Mouse (Mus musculus) ES-E14 (cell line): ENCODE data around the gene Myl6b. TPM values are rescaled to one million over a fixed set of nuclear protein-coding genes. Genes with fewer than 3 reads are reported as not detected.

Source experiments
- DNase-seq: peaks from one replicate; pipeline ENCODE4 v3.0.0-alpha.2; 2013; ENCODE audit warnings: low read depth, low spot score
- H3K27ac ChIP-seq: 2 replicates; pipeline ENCODE4 v1.5.1; 2012; ENCODE audit warnings: low read depth, mild to moderate bottlenecking, low read length, moderate library complexity, mixed read lengths; ENCODE audit not compliant: poor library complexity, insufficient read depth, severe bottlenecking
- H3K36me3 ChIP-seq: 2 replicates; pipeline ENCODE4 v1.6.1; 2012; ENCODE audit warnings: mild to moderate bottlenecking, low read length, moderate library complexity, mixed read lengths; ENCODE audit not compliant: control insufficient read depth, poor library complexity, insufficient read depth, severe bottlenecking
- H3K4me1 ChIP-seq, 2 experiments: fragments of 150-350 bp in 1 of 2; sonication (generic) in 1 of 2; 2 replicates each; pipeline ENCODE4 v1.6.1; 2012; ENCODE audit warnings: low read length in 2 of 2, mild to moderate bottlenecking in 1 of 2, mixed read lengths in 1 of 2; ENCODE audit not compliant: control insufficient read depth in 2 of 2, insufficient read depth in 2 of 2, poor library complexity in 1 of 2
- H3K4me3 ChIP-seq, 2 experiments: fragments of 150-350 bp in 1 of 2; sonication (generic) in 1 of 2; 2 replicates each; pipeline ENCODE4 v1.5.1; 2012; ENCODE audit warnings: low read length in 2 of 2, low read depth in 1 of 2, mild to moderate bottlenecking in 1 of 2, mixed read lengths in 1 of 2; ENCODE audit not compliant: insufficient read depth in 1 of 2, poor library complexity in 1 of 2, severe bottlenecking in 1 of 2
- H3K9ac ChIP-seq: 2 replicates; pipeline ENCODE4 v1.6.1; 2012; ENCODE audit warnings: low read depth, mild to moderate bottlenecking, low read length, mixed read lengths; ENCODE audit not compliant: poor library complexity, insufficient read depth, severe bottlenecking
- H3K9me3 ChIP-seq: fragments of 150-350 bp; sonication (generic); 2 replicates; pipeline ENCODE4 v1.6.1; 2012; ENCODE audit warnings: low read depth, mild to moderate bottlenecking, low read length; ENCODE audit not compliant: control insufficient read depth, insufficient read depth
- CHD2 ChIP-seq: IDR thresholded peaks from 2 replicates; pipeline ENCODE4 v1.6.1; 2014; ENCODE audit warnings: mild to moderate bottlenecking, low read depth, low read length, inconsistent platforms
- HCFC1 ChIP-seq: IDR thresholded peaks from 2 replicates; pipeline ENCODE4 v1.6.1; 2012; ENCODE audit warnings: low read length, inconsistent platforms, borderline replicate concordance; ENCODE audit not compliant: insufficient read depth
- MAFK ChIP-seq: IDR thresholded peaks from 2 replicates; pipeline ENCODE4 v1.6.1; 2014; ENCODE audit warnings: mild to moderate bottlenecking, low read depth, low read length, inconsistent platforms; ENCODE audit not compliant: insufficient read depth
- ZC3H11A ChIP-seq: IDR thresholded peaks from 2 replicates; pipeline ENCODE4 v1.6.1; 2012; ENCODE audit warnings: low read depth, mild to moderate bottlenecking, inconsistent platforms, low read length, borderline replicate concordance
- ZNF384 ChIP-seq: IDR thresholded peaks from 2 replicates; pipeline ENCODE4 v1.6.1; 2012; ENCODE audit warnings: low read depth, low read length, inconsistent platforms
- in situ Hi-C, 2 experiments: fragments of 600-800 bp; cut with MboI; formaldehyde crosslinking; loops; one replicate each; pipeline ENCODE4 v1.15.1; 2025; ENCODE audit warnings: low sequenced_read_pairs in 2 of 2, inconsistent platforms in 1 of 2; ENCODE audit not compliant: unreplicated experiment in 2 of 2
- total RNA-seq: library from RNA; depleted of rRNA; stranded (reverse); fragments of 300-350 nt; gene quantifications from 2 replicates; pipeline ENCODE4 v1.2.3, GENCODE M21; 2012

The Myl6b gene
- total RNA-seq, 1 experiment: 3.7 TPM

GRCm38 (mm10) chr10:128497134-128497737 lies 1.2 kb downstream of the Myl6b start:
- in situ Hi-C loops: no loop called here
- Histone ChIP-seq H3K36me3 (peaks cover 3% of the 10 kb centered on the region; the same call in 1 of the 2 replicates), H3K27ac (no peak overlapping the region), H3K9me3 (no peaks in the 10 kb centered on the region), H3K9ac (no peak overlapping the region), H3K4me1 (peaks cover 0 to 10% of the 10 kb centered on the region in 2 experiments; a peak in 2 of 4 replicates), H3K4me3 (no peak overlapping the region)
- no peak for TF ChIP-seq ZC3H11A
- no peak for TF ChIP-seq MAFK
- no peak for TF ChIP-seq HCFC1
- TF ChIP-seq CHD2: no peak
- TF ChIP-seq ZNF384: no peak
- DNase-seq: no peak

DNA sequence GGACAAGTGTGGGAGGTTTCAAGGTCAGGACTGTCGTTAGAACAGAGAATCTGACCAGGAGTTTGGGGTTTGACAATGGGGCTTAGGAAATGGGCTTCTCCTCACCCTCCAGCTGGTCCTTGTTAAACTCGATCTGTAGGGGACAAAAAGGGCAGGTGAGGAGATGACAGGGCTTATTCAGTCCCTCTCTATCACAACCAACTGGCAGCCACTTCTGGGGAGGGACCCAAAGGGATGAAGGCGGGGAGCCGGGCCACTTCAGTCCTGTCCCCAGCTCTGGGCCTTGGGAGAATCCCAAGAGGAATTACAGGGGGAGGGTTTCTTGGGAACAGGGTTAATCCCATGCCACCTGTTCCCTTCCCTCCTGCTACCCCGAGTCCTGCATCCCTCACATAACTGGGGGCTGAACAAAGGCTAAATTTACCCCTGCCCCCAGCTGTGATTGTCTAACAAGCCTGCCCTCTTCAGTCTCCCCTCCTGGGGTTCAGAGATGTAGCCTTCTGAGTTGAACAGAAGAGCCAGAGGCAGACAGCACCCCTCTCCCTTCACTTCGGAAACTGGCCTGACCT lies 1.9 kb downstream of the Myl6b start:
- Histone ChIP-seq H3K36me3 (peaks cover 10% of the 10 kb centered on the region), H3K9me3 (no peaks in the 10 kb centered on the region), H3K4me3 (no peak overlapping the region), H3K27ac (no peak overlapping the region), H3K9ac (no peak overlapping the region), H3K4me1 (peaks cover 2 to 15% of the 10 kb centered on the region in 2 experiments; a peak in 3 of 4 replicates)
- DNase-seq: no peak
- in situ Hi-C loops: no loop called here
- TF ChIP-seq HCFC1: no peak
- no peak for TF ChIP-seq MAFK
- no peak for TF ChIP-seq ZNF384
- TF ChIP-seq ZC3H11A: no peak
- TF ChIP-seq CHD2: no peak

DNA sequence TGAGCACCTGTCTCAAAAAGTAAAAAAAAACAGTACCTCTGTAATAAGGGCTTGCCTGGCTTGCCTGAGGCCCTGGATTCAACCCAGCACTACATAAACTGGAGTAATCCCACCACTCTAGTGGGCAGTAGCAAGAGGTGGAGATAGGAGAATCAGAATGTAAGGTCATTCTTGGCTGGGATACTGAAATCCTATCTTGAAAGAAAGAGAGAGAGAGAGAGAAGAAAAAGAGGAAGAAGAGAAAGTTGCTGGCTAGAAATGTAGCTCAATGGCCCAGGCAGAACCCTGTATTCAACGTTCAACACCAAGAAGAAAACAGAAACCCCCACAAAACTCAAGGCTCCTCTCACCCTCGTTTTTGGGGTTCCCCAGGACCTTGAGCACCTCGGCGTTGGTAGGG lies 2.6 kb downstream of the Myl6b start:
- in situ Hi-C loops: no loop called here
- Histone ChIP-seq H3K27ac (no peak overlapping the region), H3K36me3 (peaks cover 17% of the 10 kb centered on the region), H3K9ac (no peak overlapping the region), H3K4me1 (peaks cover 2 to 22% of the 10 kb centered on the region in 2 experiments; a peak in 3 of 4 replicates), H3K4me3 (no peak overlapping the region), H3K9me3 (no peaks in the 10 kb centered on the region)
- no peak for DNase-seq
- TF ChIP-seq HCFC1 (no peak), CHD2 (no peak), MAFK (no peak), ZC3H11A (no peak)

DNA sequence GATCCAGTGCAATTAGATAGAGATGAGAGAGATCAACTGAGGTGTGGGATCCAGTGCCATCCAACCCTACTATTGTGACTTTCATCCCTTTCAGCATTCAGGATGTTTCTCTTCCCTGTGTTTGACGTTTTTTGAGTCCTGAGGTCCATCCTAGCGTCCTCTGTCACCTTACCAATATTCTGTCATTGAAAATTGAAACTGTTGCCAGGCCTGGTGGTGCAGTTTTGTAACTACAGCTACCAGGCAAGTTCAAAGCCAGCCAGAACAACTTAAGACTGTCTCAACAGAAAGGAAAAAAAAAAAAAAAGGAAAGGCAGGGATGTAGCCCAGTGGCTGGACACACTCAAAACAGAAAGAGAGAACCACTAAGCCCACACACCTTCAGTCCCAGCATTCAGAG lies 3.2 kb downstream of the Myl6b start:
- TF ChIP-seq ZC3H11A (no peak), ZNF384 (0 out of 2 replicates have a peak, but pooled peaks have one; percentile 11), HCFC1 (no peak)
- in situ Hi-C loops: no loop called here
- Histone ChIP-seq H3K9me3 (no peaks in the 10 kb centered on the region), H3K36me3 (peaks cover 22% of the 10 kb centered on the region), H3K27ac (no peak overlapping the region), H3K4me3 (peak overlapping the region in 1 of 2 experiments; percentile 85; a peak in 1 of 4 replicates), H3K9ac (no peak overlapping the region), H3K4me1 (peaks cover 2 to 23% of the 10 kb centered on the region in 2 experiments; a peak in 3 of 4 replicates)
- no peak for DNase-seq
